Mouse (Mus musculus): Measurements from ENCODE around the gene Gpr68. TPM values are rescaled to one million over a fixed set of nuclear protein-coding genes. Genes with fewer than 3 reads are reported as not detected.

The Gpr68 gene
- total RNA-seq, 2 experiments from 2014 or later: 0.10 to 0.15 TPM

GRCm38 (mm10) chr12:100925644-100926619, 17.9 kb upstream of the Gpr68 start:
- DNase-seq: peak in 1 of 2 experiments; percentile 27
- intact Hi-C loops (cut with DNase I): loop anchor here (10.0 kb wide), 1 partner anchor 351 kb away; no protein-coding TSS in a partner anchor

GRCm38 (mm10) chr12:100924646-100925339, 16.8 kb upstream of the Gpr68 start:
- DNase-seq: no peak
- intact Hi-C loops (cut with DNase I): loop anchor here (10.0 kb wide), 1 partner anchor 350 kb away; no protein-coding TSS in a partner anchor

- no peak for DNase-seq
- intact Hi-C loops (cut with DNase I): no loop called here
Measured at GRCm38 (mm10) chr12:100910731-100911130, 2.7 kb upstream of the Gpr68 start.

DNA sequence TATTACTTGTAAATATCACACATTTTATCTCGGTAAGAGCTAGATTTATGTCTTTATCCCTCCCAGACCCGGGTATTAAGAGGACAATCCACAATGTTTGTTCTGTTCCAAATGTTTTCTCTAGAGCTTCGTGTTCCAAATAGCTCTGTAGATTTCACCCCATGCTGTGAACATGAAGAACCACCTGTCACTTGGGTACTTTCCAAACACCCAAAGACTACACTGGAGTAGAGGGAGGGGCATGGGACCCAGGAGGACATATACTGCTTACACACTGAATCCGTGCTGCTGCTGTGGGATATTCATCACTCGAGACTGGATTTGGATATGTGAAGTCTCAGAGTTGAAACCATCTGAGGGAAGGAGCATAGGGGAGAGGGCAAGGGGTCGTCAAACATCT, 1.8 kb upstream of the Gpr68 start:
- no peak for DNase-seq
- intact Hi-C loops (cut with DNase I): loop anchor here (5.0 kb wide), 1 partner anchor 42 kb away; no protein-coding TSS in a partner anchor

DNA sequence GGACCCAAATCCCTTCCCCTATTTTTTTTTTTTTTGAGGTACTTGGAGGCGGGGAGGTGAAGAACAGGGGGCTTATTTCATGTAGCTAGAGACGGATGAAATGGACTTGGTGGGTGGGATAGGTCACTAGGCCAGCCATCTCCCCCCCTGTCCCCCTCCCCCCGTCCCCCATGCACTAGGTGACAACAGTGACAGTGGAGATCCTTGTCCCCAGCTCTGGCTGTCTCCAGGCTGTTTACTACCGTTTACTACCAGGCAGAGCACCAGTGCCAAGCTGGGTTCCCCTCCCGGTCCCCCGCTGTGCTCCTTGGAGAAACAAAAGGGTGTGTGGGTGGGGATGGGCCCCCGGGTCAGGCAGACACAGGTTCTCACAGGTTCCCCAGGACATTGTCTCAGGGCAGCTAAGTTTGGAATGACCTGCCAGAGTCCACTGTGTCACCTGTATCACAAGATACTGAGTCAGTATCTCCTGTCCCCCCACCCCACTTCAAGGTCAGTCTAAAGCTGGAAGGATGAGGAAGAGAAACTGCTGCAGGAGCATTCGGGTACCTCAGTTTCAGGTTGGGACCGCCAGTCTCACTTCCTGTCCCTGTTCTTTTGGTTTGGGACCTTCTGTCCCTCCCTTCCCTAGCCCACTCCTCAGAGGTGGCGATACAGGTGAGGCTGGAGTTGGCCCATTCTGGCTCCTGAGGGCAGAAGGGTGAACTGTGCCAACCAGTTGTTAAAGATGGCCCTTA, 468 bp upstream of the Gpr68 start:
- no peak for DNase-seq
- intact Hi-C loops (cut with DNase I): loop anchor here (5.0 kb wide), 1 partner anchor 41 kb away; no protein-coding TSS in a partner anchor

DNA sequence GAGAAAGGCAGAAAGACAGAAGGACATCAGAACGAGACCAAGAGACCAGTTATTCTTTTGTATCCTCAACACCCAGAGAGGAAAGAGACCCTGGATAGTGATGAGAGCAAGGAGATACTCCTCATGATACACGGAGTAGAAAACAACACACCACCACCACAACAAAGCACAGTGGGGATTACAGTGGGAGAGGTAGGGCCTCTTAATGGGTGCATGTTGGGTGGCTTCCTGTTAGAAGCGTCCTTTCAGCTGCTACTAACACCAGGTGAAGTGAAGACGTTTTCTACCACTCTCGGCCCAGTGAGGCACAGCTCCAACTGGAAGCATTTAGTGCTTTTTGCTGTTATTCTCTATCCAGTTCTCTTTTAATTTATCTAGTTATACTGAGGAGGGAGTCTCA, 1.1 kb downstream of the Gpr68 start:
- no peak for DNase-seq
- intact Hi-C loops (cut with DNase I): loop anchor here (5.0 kb wide), 1 partner anchor 40 kb away; no protein-coding TSS in a partner anchor

DNA sequence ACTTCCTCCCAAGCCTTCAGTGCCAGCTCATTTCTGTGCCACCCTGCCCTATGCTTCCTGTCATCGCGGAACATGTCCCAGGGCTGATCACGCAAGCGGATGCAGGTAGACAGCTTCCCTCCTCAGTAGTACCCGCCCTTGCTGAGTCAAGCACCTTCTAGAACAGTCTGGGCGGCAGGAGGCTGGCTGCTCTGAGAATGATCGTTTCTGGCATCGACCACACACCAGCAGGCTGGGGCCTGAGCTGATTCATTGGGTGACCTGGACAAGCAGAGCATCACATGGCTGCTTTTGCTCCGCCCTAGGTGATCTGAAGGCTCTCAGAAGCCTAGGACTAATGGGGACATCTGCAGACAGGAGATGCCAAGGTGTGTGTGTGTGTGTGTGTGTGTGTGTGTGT, 4.2 kb downstream of the Gpr68 start:
- intact Hi-C loops (cut with DNase I): no loop called here
- DNase-seq: no peak

- intact Hi-C loops (cut with DNase I): no loop called here
- no peak for DNase-seq
Measured at GRCm38 (mm10) chr12:100901386-100901785, 6.6 kb downstream of the Gpr68 start.

GRCm38 (mm10) chr12:100900901-100901300, 7.1 kb downstream of the Gpr68 start:
- no peak for DNase-seq
- intact Hi-C loops (cut with DNase I): no loop called here

DNA sequence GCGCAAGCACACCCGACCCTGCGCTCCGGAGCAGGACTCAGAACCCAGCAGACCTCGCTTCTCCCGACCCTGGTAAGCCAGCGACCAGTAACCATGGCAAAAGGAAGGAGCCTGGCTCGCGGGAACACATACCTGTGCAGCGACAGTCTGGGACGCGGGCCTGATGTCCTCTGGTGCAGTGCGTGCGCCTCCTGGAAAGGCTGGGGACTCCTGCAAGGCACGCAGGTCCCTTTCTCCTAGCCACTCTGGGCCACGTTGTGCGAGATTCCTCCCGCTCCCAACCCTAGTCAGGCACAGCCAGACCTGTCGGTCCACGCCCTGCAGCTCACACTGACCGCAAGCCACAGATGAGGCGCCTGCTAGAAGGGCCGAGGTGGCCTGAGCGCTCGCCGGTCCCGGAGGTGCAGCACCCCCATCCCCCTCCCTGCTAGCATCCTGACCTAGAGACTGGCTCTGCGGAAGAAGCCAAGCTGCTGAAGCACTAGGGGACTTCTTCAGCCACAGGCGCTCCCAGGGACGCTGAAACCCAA, 8.8 kb downstream of the Gpr68 start:
- DNase-seq: no peak

GRCm38 (mm10) chr12:100897736-100898650, 10.0 kb downstream of the Gpr68 start:
- DNase-seq: no peak
- intact Hi-C loops (cut with DNase I): no loop called here

More for the DNA sequence above, 8.8 kb downstream of the Gpr68 start:
- intact Hi-C loops (cut with DNase I): no loop called here

DNA sequence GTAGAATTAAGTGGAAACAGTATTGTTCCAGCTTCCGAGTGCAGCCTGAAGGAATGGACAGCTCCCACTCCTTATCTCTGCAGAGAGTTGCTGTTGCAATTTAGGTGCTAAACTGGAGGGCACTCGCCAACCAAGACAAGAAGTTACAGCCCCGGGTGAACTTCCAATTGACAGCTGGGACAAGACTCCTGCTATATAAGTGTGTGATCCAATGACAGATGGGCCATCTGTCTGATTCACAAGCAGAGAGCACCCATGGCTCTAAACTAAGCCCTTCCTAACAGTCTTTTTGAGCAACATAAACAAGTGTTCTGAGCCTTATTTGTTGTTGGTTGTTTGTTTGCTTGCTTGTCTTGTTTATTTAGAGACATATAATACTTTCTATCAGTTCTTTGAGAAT, 11.3 kb downstream of the Gpr68 start:
- no peak for DNase-seq
- intact Hi-C loops (cut with DNase I): no loop called here

GRCm38 (mm10) chr12:100895504-100895903, 12.5 kb downstream of the Gpr68 start:
- DNase-seq: no peak
- intact Hi-C loops (cut with DNase I): no loop called here

- intact Hi-C loops (cut with DNase I): no loop called here
- no peak for DNase-seq
Measured at GRCm38 (mm10) chr12:100890548-100890947, 17.4 kb downstream of the Gpr68 start.

GRCm38 (mm10) chr12:100887801-100888258, 20.2 kb downstream of the Gpr68 start:
- intact Hi-C loops (cut with DNase I): no loop called here
- DNase-seq: peak in 1 of 2 experiments; percentile 28

DNA sequence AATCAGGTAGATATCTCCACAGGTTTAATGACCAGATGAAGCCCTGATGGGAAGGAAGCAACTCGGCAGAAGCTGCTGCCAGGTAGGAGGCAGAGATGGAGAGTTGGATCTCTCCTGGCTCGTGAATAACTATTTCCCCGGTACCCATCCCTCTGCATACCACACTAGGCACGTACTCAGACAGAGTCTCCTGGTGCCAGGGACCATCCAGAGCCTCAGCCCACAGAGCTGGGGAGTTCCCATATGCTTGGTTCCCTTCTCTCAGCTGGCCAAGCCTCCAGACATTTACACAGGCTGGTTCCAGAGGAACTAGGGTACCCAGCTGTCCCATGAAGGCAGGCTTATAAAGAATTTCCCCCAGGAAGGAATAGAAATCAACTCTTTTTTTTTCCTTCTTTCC, 21.1 kb downstream of the Gpr68 start:
- intact Hi-C loops (cut with DNase I): no loop called here
- DNase-seq: no peak

GRCm38 (mm10) chr12:100885585-100885984, 22.4 kb downstream of the Gpr68 start:
- intact Hi-C loops (cut with DNase I): no loop called here

GRCm38 (mm10) chr12:100883168-100883567, 24.8 kb downstream of the Gpr68 start:
- intact Hi-C loops (cut with DNase I): no loop called here
- no peak for DNase-seq

More at GRCm38 (mm10) chr12:100885585-100885984, 22.4 kb downstream of the Gpr68 start:
- no peak for DNase-seq

DNA sequence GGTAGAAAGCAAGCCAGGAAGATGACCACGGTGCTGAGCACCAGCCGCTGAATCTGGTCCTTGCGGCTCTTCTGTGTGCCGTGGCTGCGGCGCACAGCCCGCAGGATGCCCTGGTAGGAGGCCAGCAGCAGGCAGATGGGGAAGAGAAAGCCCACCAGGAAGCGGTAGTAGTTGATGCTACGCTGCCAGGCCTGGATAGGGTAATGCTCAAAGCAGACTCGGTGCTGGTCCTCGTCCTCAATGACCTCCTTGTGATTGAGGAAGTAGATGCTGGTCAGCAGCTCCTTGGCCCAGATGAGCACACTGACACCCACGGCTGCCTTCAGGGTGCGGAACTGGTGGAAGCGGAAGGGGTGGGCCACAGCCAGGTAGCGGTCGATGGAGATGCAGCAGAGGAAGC, 29.4 kb downstream of the Gpr68 start:
- intact Hi-C loops (cut with DNase I): no loop called here
- no peak for DNase-seq

Measured in gastrocnemius, postnatal 36 days (tissue).